Mouse (Mus musculus) CH12.LX (cell line): ENCODE measurements around the gene Gm21258. TPM values are rescaled to one million over a fixed set of nuclear protein-coding genes. Genes with fewer than 3 reads are reported as not detected.
"Not testable (repeated sequence)": the region's sequence is repeated elsewhere in the genome, so short reads cannot be mapped to it uniquely, and the experiment has no call there.

Source experiments
- DNase-seq: peaks from one replicate; pipeline ENCODE4 v3.0.0-alpha.2; 2013; ENCODE audit errors: extremely low read depth
- H3K27ac ChIP-seq: 2 replicates; pipeline ENCODE4 v1.5.1; 2012; ENCODE audit warnings: low read depth, mild to moderate bottlenecking, control low read depth, moderate library complexity; ENCODE audit not compliant: insufficient read depth
- H3K27me3 ChIP-seq: replicated peaks from 2 replicates; pipeline ENCODE3; 2012; ENCODE audit warnings: inconsistent platforms
- H3K36me3 ChIP-seq, 2 experiments: replicated peaks in 1 of 2; 2 replicates each; pipeline versions ENCODE3 to v1.6.1; 2012; ENCODE audit warnings: inconsistent platforms in 1 of 2, low read length in 1 of 2, mild to moderate bottlenecking in 1 of 2, mixed read lengths in 1 of 2, moderate library complexity in 1 of 2; ENCODE audit not compliant: control insufficient read depth in 1 of 2, insufficient read depth in 1 of 2
- H3K4me1 ChIP-seq, 2 experiments: 2 replicates each; pipeline ENCODE4 v1.6.1; 2012; ENCODE audit warnings: inconsistent platforms in 1 of 2, moderate library complexity in 1 of 2; ENCODE audit not compliant: insufficient read depth in 2 of 2, control insufficient read depth in 1 of 2
- H3K4me2 ChIP-seq: 2 replicates; pipeline ENCODE4 v1.6.1; 2012; ENCODE audit warnings: low read depth, mild to moderate bottlenecking, control low read depth; ENCODE audit not compliant: poor library complexity, insufficient read depth, severe bottlenecking
- H3K4me3 ChIP-seq, 3 experiments: fragments of 150-350 bp in 1 of 3; sonication (generic) in 1 of 3; replicated peaks in 1 of 3; 2 replicates each; pipeline versions ENCODE3 to v1.5.1; 2011 to 2012; ENCODE audit warnings: low read depth in 2 of 3, low read length in 2 of 3, mild to moderate bottlenecking in 2 of 3, moderate library complexity in 2 of 3, control low read depth in 1 of 3, improper control_type of control experiment in 1 of 3, inconsistent platforms in 1 of 3, mixed read lengths in 1 of 3; ENCODE audit not compliant: poor library complexity in 1 of 3
- H3K79me2 ChIP-seq: replicated peaks from 2 replicates; pipeline ENCODE4 v1.6.1; 2012; ENCODE audit warnings: mild to moderate bottlenecking, moderate library complexity; ENCODE audit not compliant: control insufficient read depth, poor library complexity, insufficient read depth, severe bottlenecking; ENCODE audit errors: extremely low read depth
- H3K9ac ChIP-seq: 2 replicates; pipeline ENCODE4 v1.6.1; 2012; ENCODE audit warnings: low read depth, mild to moderate bottlenecking, control low read depth, moderate library complexity; ENCODE audit not compliant: insufficient read depth
- H3K9me3 ChIP-seq: replicated peaks from 2 replicates; pipeline ENCODE3; 2012; ENCODE audit warnings: low read length, inconsistent platforms, mixed read lengths
- dilution Hi-C: fragments of 300-500 bp; cut with MboI; formaldehyde crosslinking; loops from 2 replicates; pipeline ENCODE4 v1.14.3; 2020; ENCODE audit warnings: low sequenced_read_pairs; ENCODE audit not compliant: extremely low pct_unique_long_range_greater_than_20kb, extremely low pct_ligation_motif_present
- in situ Hi-C: fragments of 300-500 bp; cut with MboI; formaldehyde crosslinking; loops from 3 replicates; pipeline ENCODE4 v1.14.3; 2019; ENCODE audit warnings: low sequenced_read_pairs, low pct_ligation_motif_present, low pct_unique_long_range_greater_than_20kb, mixed read lengths
- polyA plus RNA-seq: library from polyadenylated mRNA; unstranded; fragments of >175 nt; gene quantifications from 2 replicates; pipeline ENCODE4 v1.2.1, GENCODE M21; 2012; ENCODE audit warnings: low read depth; ENCODE audit not compliant: insufficient read length
- total RNA-seq, 2 experiments: library from RNA; depleted of rRNA; stranded (reverse); fragments of 300-350 nt in 1 of 2; fragments of >200 nt in 1 of 2; gene quantifications; 2 replicates each; pipeline ENCODE4 v1.2.3; 2012 to 2014

Gene Gm21258
- total RNA-seq (2012; rRNA removed) (not detected in 2 replicates), total RNA-seq (2014; rRNA removed) (not detected in 2 replicates), polyA plus RNA-seq (not detected in 2 replicates)

GRCm38 (mm10) chrY:52779740-52780139, at the start of gene Gm21258:
Gm21258 (plus strand) TSS chrY:52780040.
- H3K79me2 ChIP-seq, DNase-seq, H3K9me3 ChIP-seq, H3K9ac ChIP-seq, H3K27me3 ChIP-seq, dilution Hi-C loops, H3K4me2 ChIP-seq, H3K36me3 ChIP-seq, H3K4me3 ChIP-seq, H3K4me1 ChIP-seq, H3K27ac ChIP-seq, in situ Hi-C loops: not testable (repeated sequence)
